Comparison of ENCODE assay signal across 8 mouse cellular contexts in genomic region chr7:139011586-139011985, GRCm38 (mm10).
"Had no signal": no experiment of that assay in that cellular context is flagged by ENCODE, and none has a peak within 500 bp of the region (broad histone marks: within the 10 kb centered on the region; RNA-seq: fewer than 3 reads in every experiment).

No protein-coding gene starts in this region.

- H3K27ac ChIP-seq: liver, embryonic 12.5 days; macrophage; midbrain, embryonic 12.5 days; stomach, postnatal 0 days had no signal

- H3K4me1 ChIP-seq: liver, embryonic 12.5 days had no signal

- H3K4me2 ChIP-seq: liver, embryonic 12.5 days; lung, embryonic 14.5 days; midbrain, embryonic 12.5 days had no signal

- ATAC-seq: liver, embryonic 12.5 days; midbrain, embryonic 16.5 days had no signal

- H3K4me3 ChIP-seq: liver, embryonic 12.5 days; megakaryocyte, embryonic 14.5 days; midbrain, embryonic 12.5 days had no signal

- H3K36me3 ChIP-seq: liver, embryonic 12.5 days; midbrain, embryonic 12.5 days had no signal

- H3K9me3 ChIP-seq: liver, embryonic 12.5 days; megakaryocyte, embryonic 14.5 days; midbrain, embryonic 12.5 days had no signal

- H3K27me3 ChIP-seq: midbrain, embryonic 12.5 days had no signal

- DNase-seq: right cerebral cortex, postnatal 25 days had no signal

- H3K9ac ChIP-seq: liver, embryonic 12.5 days; lung, embryonic 14.5 days; midbrain, embryonic 12.5 days had no signal
